In genomic region chr4:58303862-58304261, GRCm38 (mm10) we compare ENCODE assay signal across 26 mouse cellular contexts. TPM values are rescaled to one million over a fixed set of nuclear protein-coding genes. Genes with fewer than 3 reads are reported as not detected.
DNase-seq lines count a peak whose midpoint lies in the region; ATAC-seq and TF ChIP-seq lines count a peak whose summit lies in the region.
"Had no signal": no experiment of that assay in that cellular context is flagged by ENCODE, and none has a peak within 500 bp of the region (broad histone marks: within the 10 kb centered on the region; RNA-seq: fewer than 3 reads in every experiment).

No protein-coding gene starts in this region.

- H3K4me3 ChIP-seq in liver, embryonic 13.5 days (replicated peaks): no peak overlapping the region
- H3K4me3 ChIP-seq in liver, embryonic 11.5 days (ENCODE audit: low read depth, low read length): no peak overlapping the region
- H3K4me3 ChIP-seq in bone marrow, adult 2 months (replicated peaks; ENCODE audit: control insufficient read depth, low read depth, low read length): no peak overlapping the region
- peak overlapping the region; percentile 82 for H3K4me3 ChIP-seq in megakaryocyte, embryonic 14.5 days (replicated peaks)
- H3K4me3 ChIP-seq in hindbrain, embryonic 12.5 days: no peak overlapping the region
- H3K4me3 ChIP-seq in intestine, postnatal 0 days (ENCODE audit: low read depth, low read length): no peak overlapping the region
- H3K4me3 ChIP-seq: gastrocnemius, adult 2 months; heart, embryonic 13.5 days; hindbrain, embryonic 13.5 days; limb, embryonic 15.5 days; midbrain, embryonic 10.5 days had no signal

- H3K27me3 ChIP-seq in liver, embryonic 13.5 days: no peaks in the 10 kb centered on the region
- no peaks in the 10 kb centered on the region for H3K27me3 ChIP-seq in liver, embryonic 11.5 days (replicated peaks; ENCODE audit: control insufficient read depth, insufficient read depth, low read length)
- H3K27me3 ChIP-seq in megakaryocyte, embryonic 14.5 days (replicated peaks): no peaks in the 10 kb centered on the region
- H3K27me3 ChIP-seq in hindbrain, embryonic 12.5 days: no peaks in the 10 kb centered on the region
- H3K27me3 ChIP-seq in intestine, postnatal 0 days (replicated peaks; ENCODE audit: control insufficient read depth, insufficient read depth, low read length): no peaks in the 10 kb centered on the region
- H3K27me3 ChIP-seq: CH12.LX; heart, embryonic 13.5 days; hindbrain, embryonic 13.5 days had no signal

- H3K9me3 ChIP-seq in liver, embryonic 13.5 days (replicated peaks): no peaks in the 10 kb centered on the region
- no peaks in the 10 kb centered on the region for H3K9me3 ChIP-seq in liver, embryonic 11.5 days (ENCODE audit: control insufficient read depth, low read length)
- 0 out of 2 replicates have a peak, but pooled peaks cover 3% of the 10 kb centered on the region for H3K9me3 ChIP-seq in megakaryocyte, embryonic 14.5 days
- no peaks in the 10 kb centered on the region for H3K9me3 ChIP-seq in hindbrain, embryonic 12.5 days (replicated peaks)
- no peaks in the 10 kb centered on the region for H3K9me3 ChIP-seq in intestine, postnatal 0 days (ENCODE audit: control insufficient read depth)
- H3K9me3 ChIP-seq: heart, embryonic 13.5 days; hindbrain, embryonic 13.5 days; limb, embryonic 15.5 days; midbrain, embryonic 10.5 days had no signal

- H3K9ac ChIP-seq in liver, embryonic 13.5 days: no peak overlapping the region
- H3K9ac ChIP-seq in liver, embryonic 11.5 days (ENCODE audit: low read depth, low read length): no peak overlapping the region
- no peak overlapping the region for H3K9ac ChIP-seq in hindbrain, embryonic 12.5 days
- no peak overlapping the region for H3K9ac ChIP-seq in intestine, postnatal 0 days (ENCODE audit: low read depth, low read length)
- H3K9ac ChIP-seq: heart, embryonic 13.5 days; hindbrain, embryonic 13.5 days; limb, embryonic 15.5 days had no signal

- H3K27ac ChIP-seq in liver, embryonic 13.5 days: no peak overlapping the region
- H3K27ac ChIP-seq in liver, embryonic 11.5 days (ENCODE audit: low read depth, low read length): no peak overlapping the region; the same call in 1 of the 2 replicates
- H3K27ac ChIP-seq in bone marrow, adult 2 months (ENCODE audit: control insufficient read depth, insufficient read depth, low read depth, low read length, poor library complexity): peak overlapping the region; percentile 54; the same call in 1 of the 2 replicates
- H3K27ac ChIP-seq in hindbrain, embryonic 12.5 days: no peak overlapping the region
- no peak overlapping the region for H3K27ac ChIP-seq in intestine, postnatal 0 days (ENCODE audit: low read depth, low read length)
- H3K27ac ChIP-seq: gastrocnemius, adult 2 months; heart, embryonic 13.5 days; hindbrain, embryonic 13.5 days; limb, embryonic 15.5 days; midbrain, embryonic 10.5 days had no signal

- no peak for ATAC-seq in liver, embryonic 13.5 days (ENCODE audit: low read depth)
- ATAC-seq in liver, embryonic 11.5 days (replicated peaks; ENCODE audit: low FRiP score): no peak
- ATAC-seq in hindbrain, embryonic 12.5 days (ENCODE audit: low FRiP score): no peak
- no peak for ATAC-seq in intestine, postnatal 0 days
- ATAC-seq: forebrain, embryonic 14.5 days; midbrain, embryonic 16.5 days had no signal

- H3K4me2 ChIP-seq in liver, embryonic 13.5 days: no peak overlapping the region
- no peak overlapping the region for H3K4me2 ChIP-seq in liver, embryonic 11.5 days
- no peak overlapping the region for H3K4me2 ChIP-seq in hindbrain, embryonic 12.5 days (replicated peaks)
- H3K4me2 ChIP-seq in intestine, postnatal 0 days (replicated peaks; ENCODE audit: low read depth): no peak overlapping the region
- H3K4me2 ChIP-seq: hindbrain, embryonic 13.5 days; limb, embryonic 15.5 days had no signal

- no peak for TF ChIP-seq POLR2A in bone marrow, adult 2 months (IDR thresholded peaks at IDR 0.05; ENCODE audit: borderline replicate concordance, control insufficient read depth, low read depth, low read length)

- no peaks in the 10 kb centered on the region for H3K4me1 ChIP-seq in liver, embryonic 13.5 days (replicated peaks)
- no peaks in the 10 kb centered on the region for H3K4me1 ChIP-seq in liver, embryonic 11.5 days (replicated peaks; ENCODE audit: control insufficient read depth, insufficient read depth, low read length)
- H3K4me1 ChIP-seq in bone marrow, adult 2 months (ENCODE audit: control insufficient read depth, insufficient read depth, low read length): peaks cover 1% of the 10 kb centered on the region; the same call in 1 of the 2 replicates
- peaks cover 28% of the 10 kb centered on the region for H3K4me1 ChIP-seq in megakaryocyte, embryonic 14.5 days
- H3K4me1 ChIP-seq in hindbrain, embryonic 12.5 days: no peaks in the 10 kb centered on the region
- H3K4me1 ChIP-seq in intestine, postnatal 0 days (replicated peaks; ENCODE audit: control insufficient read depth, insufficient read depth, low read length): no peaks in the 10 kb centered on the region
- H3K4me1 ChIP-seq: hindbrain, embryonic 13.5 days; limb, embryonic 15.5 days; midbrain, embryonic 10.5 days had no signal

- DNase-seq in liver, embryonic 13.5 days: peak; percentile 1
- no peak for DNase-seq in liver, embryonic 11.5 days (ENCODE audit: low spot score)
- DNase-seq in right cerebral cortex, postnatal 14 days: no peak
- DNase-seq: adrenal gland, postnatal 10 days; cerebellum, adult 2 months; cerebellum, postnatal 36 days; gastrocnemius, adult 2 months; heart, postnatal 14 days; kidney, adult 18-20 months; kidney, postnatal 10 days; left cerebral cortex, postnatal 4 days; lung, adult 2 months; lung, postnatal 14 days; thymus, postnatal 36 days had no signal

- TF ChIP-seq CTCF in bone marrow, adult 2 months (IDR thresholded peaks at IDR 0.05; ENCODE audit: control insufficient read depth, insufficient read depth, low read length): no peak
- TF ChIP-seq CTCF in intestine, postnatal 0 days (IDR thresholded peaks at IDR 0.05; ENCODE audit: low read depth): no peak

- no peaks in the 10 kb centered on the region for H3K36me3 ChIP-seq in liver, embryonic 13.5 days
- no peaks in the 10 kb centered on the region for H3K36me3 ChIP-seq in liver, embryonic 11.5 days (ENCODE audit: control insufficient read depth, insufficient read depth, low read length)
- H3K36me3 ChIP-seq in megakaryocyte, embryonic 14.5 days (replicated peaks; ENCODE audit: low read length): no peaks in the 10 kb centered on the region
- no peaks in the 10 kb centered on the region for H3K36me3 ChIP-seq in hindbrain, embryonic 12.5 days
- H3K36me3 ChIP-seq in intestine, postnatal 0 days (ENCODE audit: control insufficient read depth, insufficient read depth): no peaks in the 10 kb centered on the region
- H3K36me3 ChIP-seq: G1E; heart, embryonic 13.5 days; hindbrain, embryonic 13.5 days; limb, embryonic 15.5 days; midbrain, embryonic 10.5 days had no signal

- WGBS in liver, embryonic 13.5 days (ENCODE audit: insufficient replicate concordance): 20% methylated on average over 5 of the region's 5 CpGs
- 42% methylated on average over 5 of the region's 5 CpGs for WGBS in liver, embryonic 11.5 days
- WGBS in bone marrow, adult 2 months: 2% methylated on average over 5 of the region's 5 CpGs
- WGBS in hindbrain, embryonic 12.5 days: 87% methylated on average over 5 of the region's 5 CpGs
- 81% methylated on average over 5 of the region's 5 CpGs for WGBS in intestine, postnatal 0 days

RNA-seq across cellular contexts. Expression of gene Musk, which starts 18.1 kb away (rescaled TPM):
- 0.10 and 0.13 TPM in 2 replicates for polyA plus RNA-seq in liver, embryonic 13.5 days (2015; fragmentation: Nextera tagmentation; extraction: Ambion mirVana)
- 0.14 TPM in 1 of 2 replicates, not detected in the other for polyA plus RNA-seq in liver, embryonic 11.5 days (2014; fragmentation: Nextera tagmentation; extraction: Ambion mirVana)
- polyA plus RNA-seq in bone marrow, adult 2 months (2011; ENCODE audit: insufficient read depth, insufficient read length, low replicate concordance, missing spikeins): 0.29 and 2.1 TPM in 2 replicates
- not detected in 2 replicates for polyA plus RNA-seq in megakaryocyte, embryonic 14.5 days (2012; ENCODE audit: insufficient read depth, low replicate concordance)
- 0.37 and 1.5 TPM in 2 replicates for polyA plus RNA-seq in hindbrain, embryonic 12.5 days (2016; fragmentation: Nextera tagmentation; extraction: Ambion mirVana)
- polyA plus RNA-seq in intestine, postnatal 0 days (2015; fragmentation: Nextera tagmentation; extraction: Ambion mirVana): 0.21 and 0.22 TPM in 2 replicates
- polyA plus RNA-seq: forebrain, embryonic 14.5 days; G1E had no signal
